Mouse (Mus musculus) testis, adult 2 months (tissue): ENCODE measurements around the gene Cox8b.

Source experiments
- CTCF ChIP-seq: fragments of 200-500 bp; IDR thresholded peaks from 2 replicates; pipeline ENCODE4 v1.5.1; 2012; ENCODE audit warnings: low read depth, mild to moderate bottlenecking, inconsistent platforms, low read length, moderate library complexity; ENCODE audit not compliant: control insufficient read depth, insufficient read depth, insufficient replicate concordance
- POLR2A ChIP-seq: fragments of 200-500 bp; IDR thresholded peaks from 2 replicates; pipeline ENCODE4 v1.6.1; 2012; ENCODE audit warnings: low read depth, mild to moderate bottlenecking, inconsistent platforms, low read length, moderate library complexity; ENCODE audit not compliant: control insufficient read depth

GRCm38 (mm10) chr7:140851916-140852315, 48.3 kb downstream of the Cox8b start:
- TF ChIP-seq CTCF (no peak), POLR2A (no peak)
